ENCODE assay signal across 11 mouse cellular contexts in genomic region chr1:56832738-56833137, GRCm38 (mm10).
A peak's percentile ranks its signal among the peaks of the same experiment; 100 is the strongest.
DNase-seq lines count a peak whose midpoint lies in the region; ATAC-seq and TF ChIP-seq lines count a peak whose summit lies in the region.
"Had no signal": no experiment of that assay in that cellular context is flagged by ENCODE, and none has a peak within 500 bp of the region (broad histone marks: within the 10 kb centered on the region; RNA-seq: fewer than 3 reads in every experiment).

No protein-coding gene starts in this region.

- no peak overlapping the region for H3K4me3 ChIP-seq in forebrain, embryonic 10.5 days
- H3K4me3 ChIP-seq in forebrain, embryonic 14.5 days (ENCODE audit: low read depth, low read length) = no peak overlapping the region
- H3K4me3 ChIP-seq in hindbrain, embryonic 16.5 days (ENCODE audit: low read length) = no peak overlapping the region
- no peak overlapping the region for H3K4me3 ChIP-seq in neural tube, embryonic 13.5 days
- H3K4me3 ChIP-seq in intestine, postnatal 0 days (ENCODE audit: low read depth, low read length) = no peak overlapping the region
- no peak overlapping the region for H3K4me3 ChIP-seq in left cerebral cortex, adult 2 months
- H3K4me3 ChIP-seq: limb, embryonic 13.5 days; myocyte had no signal

- H3K9ac ChIP-seq in forebrain, embryonic 14.5 days (ENCODE audit: low read length) = no peak overlapping the region
- H3K9ac ChIP-seq in hindbrain, embryonic 16.5 days (ENCODE audit: low read depth, low read length) = no peak overlapping the region
- H3K9ac ChIP-seq in neural tube, embryonic 13.5 days = no peak overlapping the region
- H3K9ac ChIP-seq in intestine, postnatal 0 days (ENCODE audit: low read depth, low read length) = no peak overlapping the region
- H3K9ac ChIP-seq: limb, embryonic 13.5 days had no signal

- DNase-seq in forebrain, embryonic 10.5 days (ENCODE audit: extremely low spot score, low spot score) = no peak
- no peak for DNase-seq in forebrain, embryonic 14.5 days (ENCODE audit: low spot score)
- DNase-seq in adrenal gland, adult 2 months = no peak
- no peak for DNase-seq in left cerebral cortex, adult 2 months (ENCODE audit: extremely low spot score in 1 of 2, low spot score in 2 of 2)
- DNase-seq: cerebellum, adult 11-12 months; lung, adult 18-20 months had no signal

- no peak for TF ChIP-seq CTCF in intestine, postnatal 0 days (IDR thresholded peaks at IDR 0.05; ENCODE audit: low read depth)
- no peak for TF ChIP-seq CTCF in left cerebral cortex, adult 2 months (IDR thresholded peaks at IDR 0.05)

- no peaks in the 10 kb centered on the region for H3K27me3 ChIP-seq in forebrain, embryonic 10.5 days (ENCODE audit: poor library complexity, severe bottlenecking)
- H3K27me3 ChIP-seq in forebrain, embryonic 14.5 days (replicated peaks; ENCODE audit: control insufficient read depth, insufficient read depth, low read length) = no peaks in the 10 kb centered on the region
- H3K27me3 ChIP-seq in hindbrain, embryonic 16.5 days (replicated peaks; ENCODE audit: control insufficient read depth, insufficient read depth, low read length) = no peaks in the 10 kb centered on the region
- no peaks in the 10 kb centered on the region for H3K27me3 ChIP-seq in neural tube, embryonic 13.5 days
- no peaks in the 10 kb centered on the region for H3K27me3 ChIP-seq in intestine, postnatal 0 days (replicated peaks; ENCODE audit: control insufficient read depth, insufficient read depth, low read length)
- H3K27me3 ChIP-seq: limb, embryonic 13.5 days had no signal

- no peak for ATAC-seq in forebrain, embryonic 14.5 days
- ATAC-seq in hindbrain, embryonic 16.5 days = 0 out of 2 replicates have a peak, but pooled peaks have one; percentile 6
- ATAC-seq in neural tube, embryonic 13.5 days (ENCODE audit: low read depth) = no peak
- ATAC-seq in intestine, postnatal 0 days = no peak

- peaks cover 32% of the 10 kb centered on the region for H3K4me1 ChIP-seq in forebrain, embryonic 10.5 days
- H3K4me1 ChIP-seq in forebrain, embryonic 14.5 days (ENCODE audit: control insufficient read depth, insufficient read depth, low read length) = peaks cover 28% of the 10 kb centered on the region
- H3K4me1 ChIP-seq in hindbrain, embryonic 16.5 days (ENCODE audit: control insufficient read depth, insufficient read depth, low read depth, low read length) = peaks cover 14% of the 10 kb centered on the region; the same call in 1 of the 2 replicates
- peaks cover 33% of the 10 kb centered on the region for H3K4me1 ChIP-seq in neural tube, embryonic 13.5 days (replicated peaks)
- no peaks in the 10 kb centered on the region for H3K4me1 ChIP-seq in intestine, postnatal 0 days (replicated peaks; ENCODE audit: control insufficient read depth, insufficient read depth, low read length)

- H3K4me2 ChIP-seq in forebrain, embryonic 14.5 days (ENCODE audit: low read length) = no peak overlapping the region; the same call in 1 of the 2 replicates
- no peak overlapping the region for H3K4me2 ChIP-seq in hindbrain, embryonic 16.5 days (ENCODE audit: low read length)
- H3K4me2 ChIP-seq in neural tube, embryonic 13.5 days = peak overlapping the region; percentile 20; the same call in 1 of the 2 replicates
- H3K4me2 ChIP-seq in intestine, postnatal 0 days (replicated peaks; ENCODE audit: low read depth) = no peak overlapping the region
- H3K4me2 ChIP-seq: limb, embryonic 13.5 days had no signal

- whole genome bisulfite sequencing in forebrain, embryonic 10.5 days = 84% methylated on average over 8 of the region's 8 CpGs
- 67% methylated on average over 8 of the region's 8 CpGs for WGBS in forebrain, embryonic 14.5 days
- 54% methylated on average over 8 of the region's 8 CpGs for WGBS in hindbrain, embryonic 16.5 days
- 59% methylated on average over 8 of the region's 8 CpGs for WGBS in neural tube, embryonic 13.5 days
- WGBS in intestine, postnatal 0 days = 89% methylated on average over 8 of the region's 8 CpGs

- intact Hi-C loops in left cerebral cortex, adult 2 months (cut with DNase I) = no loop called here

- no peaks in the 10 kb centered on the region for H3K9me3 ChIP-seq in forebrain, embryonic 10.5 days
- no peaks in the 10 kb centered on the region for H3K9me3 ChIP-seq in forebrain, embryonic 14.5 days (replicated peaks; ENCODE audit: control insufficient read depth, low read length)
- H3K9me3 ChIP-seq in hindbrain, embryonic 16.5 days (ENCODE audit: control insufficient read depth, low read length) = no peaks in the 10 kb centered on the region
- no peaks in the 10 kb centered on the region for H3K9me3 ChIP-seq in neural tube, embryonic 13.5 days
- no peaks in the 10 kb centered on the region for H3K9me3 ChIP-seq in intestine, postnatal 0 days (ENCODE audit: control insufficient read depth)
- H3K9me3 ChIP-seq: limb, embryonic 13.5 days had no signal

- peaks cover 8% of the 10 kb centered on the region for H3K36me3 ChIP-seq in forebrain, embryonic 10.5 days (replicated peaks)
- 0 out of 2 replicates have a peak, but pooled peaks cover 13% of the 10 kb centered on the region for H3K36me3 ChIP-seq in forebrain, embryonic 14.5 days (ENCODE audit: control insufficient read depth, insufficient read depth, low read length)
- no peaks in the 10 kb centered on the region for H3K36me3 ChIP-seq in hindbrain, embryonic 16.5 days (ENCODE audit: control insufficient read depth, insufficient read depth, low read length)
- no peaks in the 10 kb centered on the region for H3K36me3 ChIP-seq in neural tube, embryonic 13.5 days
- no peaks in the 10 kb centered on the region for H3K36me3 ChIP-seq in intestine, postnatal 0 days (ENCODE audit: control insufficient read depth, insufficient read depth)
- H3K36me3 ChIP-seq: limb, embryonic 13.5 days had no signal

- peak overlapping the region; percentile 71 for H3K27ac ChIP-seq in forebrain, embryonic 10.5 days
- H3K27ac ChIP-seq in forebrain, embryonic 14.5 days (ENCODE audit: low read depth, low read length) = peak overlapping the region; percentile 67; the same call in 1 of the 2 replicates
- H3K27ac ChIP-seq in hindbrain, embryonic 16.5 days (ENCODE audit: low read depth, low read length) = peak overlapping the region; percentile 44; the same call in 1 of the 2 replicates
- peak overlapping the region; percentile 69 for H3K27ac ChIP-seq in neural tube, embryonic 13.5 days (replicated peaks)
- no peak overlapping the region for H3K27ac ChIP-seq in intestine, postnatal 0 days (ENCODE audit: low read depth, low read length)
- no peak overlapping the region for H3K27ac ChIP-seq in left cerebral cortex, adult 2 months
- H3K27ac ChIP-seq: limb, embryonic 13.5 days had no signal

Comparison
In these comparisons a context has a peak if more than half of its experiments do, and no peak if none do; other contexts are left out.
1. H3K27ac ChIP-seq: peak in forebrain, embryonic 10.5 days (single experiment), forebrain, embryonic 14.5 days (single experiment), hindbrain, embryonic 16.5 days (single experiment) and neural tube, embryonic 13.5 days (single experiment); none in intestine, postnatal 0 days (single experiment) and left cerebral cortex, adult 2 months (single experiment).